Mouse (Mus musculus): ENCODE measurements around the gene Olfr322. TPM values are rescaled to one million over a fixed set of nuclear protein-coding genes. Genes with fewer than 3 reads are reported as not detected.
"Not testable (repeated sequence)": the region's sequence is repeated elsewhere in the genome, so short reads cannot be mapped to it uniquely, and the experiment has no call there.

Olfr322 gene
- total and polyA plus RNA-seq, 3 experiments, result not detected

GRCm38 (mm10) chr11:58680799-58681198 is 22.2 kb downstream of the Olfr322 start, which contains the start of gene Olfr320:
Gene Olfr320 (plus strand): TSS chr11:58681099.
- Histone ChIP-seq H3K27me3 (ENCODE audit: control insufficient read depth, insufficient read depth, low read length) (no peaks in the 10 kb centered on the region; the same call in 1 of the 2 replicates), H3K4me1 (ENCODE audit: control insufficient read depth, insufficient read depth, low read length) (no peaks in the 10 kb centered on the region), H3K36me3 (ENCODE audit: control insufficient read depth, insufficient read depth, low read length) (no peaks in the 10 kb centered on the region), H3K4me3 (no peak within 1 kb of the TSS), H3K79me2 (replicated peaks; ENCODE audit: control insufficient read depth, insufficient read depth, low read length) (no peaks in the 10 kb centered on the region), H3K27ac (no peak within 1 kb of the TSS), H3K9ac (ENCODE audit: low read depth, low read length) (no peak within 1 kb of the TSS)
- intact Hi-C loops (cut with DNase I), result no loop called here
- TF ChIP-seq CTCF (IDR thresholded peaks at IDR 0.05) (no peak), EP300 (IDR thresholded peaks at IDR 0.05; ENCODE audit: insufficient read depth, low read depth, low read length) (no peak), POLR2A (IDR thresholded peaks at IDR 0.05; ENCODE audit: insufficient read depth, low read depth, low read length) (no peak)
- DNase-seq, result no peak
- 83% methylated on average over 1 of the region's 1 CpGs for WGBS

GRCm38 (mm10) chr11:58698862-58699261 is 40.3 kb downstream of the Olfr322 start, which contains the start of gene Olfr319:
Gene Olfr319 (plus strand): TSS chr11:58699162.
- intact Hi-C loops (cut with DNase I), result no loop called here
- H3K9ac ChIP-seq (ENCODE audit: low read depth, low read length), result no peak within 1 kb of the TSS
- WGBS, result 72% methylated on average over 3 of the region's 3 CpGs
- no peaks in the 10 kb centered on the region for H3K79me2 ChIP-seq (replicated peaks; ENCODE audit: control insufficient read depth, insufficient read depth, low read length)
- TF ChIP-seq POLR2A (IDR thresholded peaks at IDR 0.05; ENCODE audit: insufficient read depth, low read depth, low read length) (no peak), EP300 (IDR thresholded peaks at IDR 0.05; ENCODE audit: insufficient read depth, low read depth, low read length) (no peak), CTCF (IDR thresholded peaks at IDR 0.05) (no peak)
- no peak within 1 kb of the TSS for H3K4me3 ChIP-seq
- H3K27me3 ChIP-seq (ENCODE audit: control insufficient read depth, insufficient read depth, low read length), result no peaks in the 10 kb centered on the region
- H3K4me1 ChIP-seq (ENCODE audit: control insufficient read depth, insufficient read depth, low read length), result no peaks in the 10 kb centered on the region
- H3K36me3 ChIP-seq (ENCODE audit: control insufficient read depth, insufficient read depth, low read length), result no peaks in the 10 kb centered on the region
- DNase-seq, result no peak
- H3K27ac ChIP-seq, result no peak within 1 kb of the TSS

GRCm38 (mm10) chr11:58709086-58709485 is 50.5 kb downstream of the Olfr322 start:
- H3K4me3 ChIP-seq, result no peak overlapping the region
- 71% methylated on average over 11 of the region's 11 CpGs for WGBS
- H3K79me2 ChIP-seq (replicated peaks; ENCODE audit: control insufficient read depth, insufficient read depth, low read length), result no peaks in the 10 kb centered on the region
- H3K4me1 ChIP-seq (ENCODE audit: control insufficient read depth, insufficient read depth, low read length), result no peaks in the 10 kb centered on the region
- H3K27me3 ChIP-seq (ENCODE audit: control insufficient read depth, insufficient read depth, low read length), result no peaks in the 10 kb centered on the region
- H3K27ac ChIP-seq, result no peak overlapping the region
- intact Hi-C loops (cut with DNase I), result no loop called here
- H3K36me3 ChIP-seq (ENCODE audit: control insufficient read depth, insufficient read depth, low read length), result no peaks in the 10 kb centered on the region
- DNase-seq, result no peak
- TF ChIP-seq CTCF (IDR thresholded peaks at IDR 0.05) (no peak), POLR2A (IDR thresholded peaks at IDR 0.05; ENCODE audit: insufficient read depth, low read depth, low read length) (no peak), EP300 (IDR thresholded peaks at IDR 0.05; ENCODE audit: insufficient read depth, low read depth, low read length) (no peak)
- no peak overlapping the region for H3K9ac ChIP-seq (ENCODE audit: low read depth, low read length)

- H3K27me3 ChIP-seq (ENCODE audit: control insufficient read depth, insufficient read depth, low read length); H3K4me3 ChIP-seq; H3K4me1 ChIP-seq (ENCODE audit: control insufficient read depth, insufficient read depth, low read length); H3K9ac ChIP-seq (ENCODE audit: low read depth, low read length); DNase-seq; H3K79me2 ChIP-seq (replicated peaks; ENCODE audit: control insufficient read depth, insufficient read depth, low read length); H3K27ac ChIP-seq; intact Hi-C loops (cut with DNase I); H3K36me3 ChIP-seq (ENCODE audit: control insufficient read depth, insufficient read depth, low read length): not testable (repeated sequence)
- 87% methylated on average over 7 of the region's 7 CpGs for WGBS
Observed at GRCm38 (mm10) chr11:58717723-58718122, 59.1 kb downstream of the Olfr322 start.

Other genes starting within 250 kb of the Olfr322 start
- gene 1810065E05Rik, start 237.7 kb upstream of the Olfr322 start, total RNA-seq (2021), result not detected
- not detected in 2 replicates for gene 1810065E05Rik, start 237.7 kb upstream of the Olfr322 start, polyA plus RNA-seq (2012; rRNA removed)
- gene Gm12253, start 226.2 kb upstream of the Olfr322 start, total RNA-seq (2021), result not detected
- not detected in 2 replicates for gene Gm12253, start 226.2 kb upstream of the Olfr322 start, polyA plus RNA-seq (2012; rRNA removed)
- not detected for gene Lypd9, start 205.9 kb upstream of the Olfr322 start, total RNA-seq (2021)
- not detected in 2 replicates for gene Lypd9, start 205.9 kb upstream of the Olfr322 start, polyA plus RNA-seq (2012; rRNA removed)
- not detected for gene Olfr30, start 196.5 kb upstream of the Olfr322 start, total RNA-seq (2021)
- gene Olfr30, start 196.5 kb upstream of the Olfr322 start, polyA plus RNA-seq (2012; rRNA removed), result not detected in 2 replicates
- not detected for gene Olfr332, start 166.2 kb upstream of the Olfr322 start, total RNA-seq (2021)
- gene Olfr332, start 166.2 kb upstream of the Olfr322 start, polyA plus RNA-seq (2012; rRNA removed), result not detected in 2 replicates
- gene Olfr331, start 156.2 kb upstream of the Olfr322 start, total RNA-seq (2021), result not detected
- gene Olfr331, start 156.2 kb upstream of the Olfr322 start, polyA plus RNA-seq (2012; rRNA removed), result not detected in 2 replicates
- not detected for gene Olfr330, start 123.9 kb upstream of the Olfr322 start, total RNA-seq (2021)
- gene Olfr330, start 123.9 kb upstream of the Olfr322 start, polyA plus RNA-seq (2012; rRNA removed), result not detected in 2 replicates
- not detected for gene Olfr329-ps, start 112.4 kb upstream of the Olfr322 start, total RNA-seq (2021)
- gene Olfr329-ps, start 112.4 kb upstream of the Olfr322 start, polyA plus RNA-seq (2012; rRNA removed), result 0.15 and 0.27 TPM in 2 replicates
- gene Olfr328, start 103.1 kb upstream of the Olfr322 start, total RNA-seq (2021), result not detected
- gene Olfr328, start 103.1 kb upstream of the Olfr322 start, polyA plus RNA-seq (2012; rRNA removed), result not detected in 2 replicates
- gene Olfr224, start 88.2 kb upstream of the Olfr322 start, total RNA-seq (2021), result not detected
- gene Olfr224, start 88.2 kb upstream of the Olfr322 start, polyA plus RNA-seq (2012; rRNA removed), result 0.61 and 1.3 TPM in 2 replicates
- not detected for gene Olfr325, start 81.1 kb upstream of the Olfr322 start, total RNA-seq (2021)
- gene Olfr325, start 81.1 kb upstream of the Olfr322 start, polyA plus RNA-seq (2012; rRNA removed), result not detected in 2 replicates
- not detected for gene Olfr324, start 63.7 kb upstream of the Olfr322 start, total RNA-seq (2021)
- gene Olfr324, start 63.7 kb upstream of the Olfr322 start, polyA plus RNA-seq (2012; rRNA removed), result not detected in 2 replicates
- gene 2210407C18Rik, start 42.7 kb upstream of the Olfr322 start, total RNA-seq (2021), result 10 to 100 TPM in 1 of 2 experiments, 1 to 10 TPM in 1; 7.6 to 11.4 TPM
- gene 2210407C18Rik, start 42.7 kb upstream of the Olfr322 start, polyA plus RNA-seq (2012; rRNA removed), result 1.5 and 3.6 TPM in 2 replicates
- not detected for gene Olfr323, start 28.3 kb upstream of the Olfr322 start, total RNA-seq (2021)
- not detected in 2 replicates for gene Olfr323, start 28.3 kb upstream of the Olfr322 start, polyA plus RNA-seq (2012; rRNA removed)
- under 1 TPM in 1 of 2 experiments, not detected in 1; 0.20 TPM for gene Trim58, start 18.3 kb upstream of the Olfr322 start, total RNA-seq (2021)
- gene Trim58, start 18.3 kb upstream of the Olfr322 start, polyA plus RNA-seq (2012; rRNA removed), result 0.06 TPM in 1 of 2 replicates, not detected in the other
- not detected for gene Olfr320, start 22.3 kb downstream of the Olfr322 start, total RNA-seq (2021)
- not detected in 2 replicates for gene Olfr320, start 22.3 kb downstream of the Olfr322 start, polyA plus RNA-seq (2012; rRNA removed)
- gene Olfr319, start 40.4 kb downstream of the Olfr322 start, total RNA-seq (2021), result not detected
- gene Olfr319, start 40.4 kb downstream of the Olfr322 start, polyA plus RNA-seq (2012; rRNA removed), result not detected in 2 replicates
- gene Olfr318, start 65.2 kb downstream of the Olfr322 start, total RNA-seq (2021), result not detected
- not detected in 2 replicates for gene Olfr318, start 65.2 kb downstream of the Olfr322 start, polyA plus RNA-seq (2012; rRNA removed)
- not detected for gene Olfr317, start 80.4 kb downstream of the Olfr322 start, total RNA-seq (2021)
- gene Olfr317, start 80.4 kb downstream of the Olfr322 start, polyA plus RNA-seq (2012; rRNA removed), result not detected in 2 replicates
- gene Olfr316, start 94.0 kb downstream of the Olfr322 start, total RNA-seq (2021), result not detected
- not detected in 2 replicates for gene Olfr316, start 94.0 kb downstream of the Olfr322 start, polyA plus RNA-seq (2012; rRNA removed)
- gene Olfr315, start 114.4 kb downstream of the Olfr322 start, total RNA-seq (2021), result not detected
- gene Olfr315, start 114.4 kb downstream of the Olfr322 start, polyA plus RNA-seq (2012; rRNA removed), result not detected in 2 replicates
- not detected for gene Olfr314, start 124.2 kb downstream of the Olfr322 start, total RNA-seq (2021)
- not detected in 2 replicates for gene Olfr314, start 124.2 kb downstream of the Olfr322 start, polyA plus RNA-seq (2012; rRNA removed)
- gene Fam183b, start 143.2 kb downstream of the Olfr322 start, total RNA-seq (2021), result not detected
- gene Fam183b, start 143.2 kb downstream of the Olfr322 start, polyA plus RNA-seq (2012; rRNA removed), result 0.76 and 0.78 TPM in 2 replicates
- not detected for gene Olfr313, start 156.2 kb downstream of the Olfr322 start, total RNA-seq (2021)
- gene Olfr313, start 156.2 kb downstream of the Olfr322 start, polyA plus RNA-seq (2012; rRNA removed), result not detected in 2 replicates
- gene Olfr312, start 170.5 kb downstream of the Olfr322 start, total RNA-seq (2021), result not detected
- gene Olfr312, start 170.5 kb downstream of the Olfr322 start, polyA plus RNA-seq (2012; rRNA removed), result not detected in 2 replicates
- not detected for gene Olfr311, start 180.5 kb downstream of the Olfr322 start, total RNA-seq (2021)
- gene Olfr311, start 180.5 kb downstream of the Olfr322 start, polyA plus RNA-seq (2012; rRNA removed), result not detected in 2 replicates
- gene Gm12258, start 188.4 kb downstream of the Olfr322 start, total RNA-seq (2021), result 1 to 10 TPM in 1 of 2 experiments, under 1 TPM in 1; 0.77 to 1.3 TPM
- gene Gm12258, start 188.4 kb downstream of the Olfr322 start, polyA plus RNA-seq (2012; rRNA removed), result 1.3 and 2.8 TPM in 2 replicates
- gene 2810021J22Rik, start 208.4 kb downstream of the Olfr322 start, total RNA-seq (2021), result 1 to 10 TPM; 2.1 TPM
- 3.1 TPM in 2 replicates for gene 2810021J22Rik, start 208.4 kb downstream of the Olfr322 start, polyA plus RNA-seq (2012; rRNA removed)
- 1 to 10 TPM; 2.9 to 3.7 TPM for gene Zfp39, start 245.4 kb downstream of the Olfr322 start, total RNA-seq (2021)
- 0.88 and 1.2 TPM in 2 replicates for gene Zfp39, start 245.4 kb downstream of the Olfr322 start, polyA plus RNA-seq (2012; rRNA removed)